Mouse (Mus musculus): ENCODE measurements around the gene Serpinb11. TPM values are rescaled to one million over a fixed set of nuclear protein-coding genes. Genes with fewer than 3 reads are reported as not detected.
A peak's percentile ranks its signal among the peaks of the same experiment; 100 is the strongest.

Gene Serpinb11
- total RNA-seq (2014; rRNA removed; ENCODE audit: low replicate concordance) (not detected in 2 replicates), polyA plus RNA-seq (2015; fragmentation: Nextera tagmentation; extraction: Ambion mirVana) (not detected in 2 replicates)

DNA sequence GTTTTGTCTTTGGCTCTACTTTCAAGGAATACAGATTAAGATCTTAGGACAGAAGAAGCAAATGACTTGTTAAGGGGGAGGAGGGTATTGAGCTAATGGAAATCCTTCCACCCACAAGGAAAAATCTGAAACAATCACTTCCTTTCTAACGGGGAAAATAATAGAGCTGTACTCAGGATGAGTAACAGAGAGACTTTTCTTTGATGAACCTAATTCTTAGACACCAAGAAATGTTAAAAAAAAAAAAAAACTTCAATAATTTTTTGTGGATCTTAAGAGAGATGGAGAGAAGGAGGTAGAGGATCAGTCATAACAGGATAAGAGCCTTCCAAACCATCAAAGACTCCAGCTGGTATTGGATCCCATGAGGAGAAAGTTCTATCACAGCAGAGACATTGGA is at the start of gene Serpinb11:
Gene Serpinb11, plus strand, starts transcription at position 301 of the 400 bp plus-strand sequence.
- no peak for ATAC-seq (ENCODE audit: insufficient read depth, low read depth)
- 33% methylated on average over 1 of the region's 1 CpGs for WGBS
- DNase-seq (ENCODE audit: low spot score), result no peak

DNA sequence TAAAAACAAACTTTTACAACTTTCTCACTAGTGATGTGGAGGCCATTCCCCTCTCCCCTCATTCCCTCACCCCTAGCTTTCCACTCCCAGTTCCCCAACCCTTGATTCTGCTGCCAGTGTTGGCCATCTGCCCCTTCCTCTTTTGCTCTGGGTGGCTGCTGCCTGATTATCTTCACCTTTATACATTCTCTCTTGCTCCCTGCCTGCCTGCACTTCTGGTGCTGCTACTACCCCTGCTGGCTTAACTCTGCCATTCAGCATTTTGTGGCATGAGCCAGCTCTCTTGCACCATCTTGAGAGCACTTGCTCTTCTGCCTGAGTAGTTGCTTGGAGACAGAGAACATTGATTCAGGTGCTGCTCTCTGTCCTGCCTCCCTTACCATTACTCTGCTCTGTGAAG is 15.0 kb upstream of the Serpinb11 start:
- Histone ChIP-seq H3K9me3 (replicated peaks; ENCODE audit: control insufficient read depth, low read length) (no peaks in the 10 kb centered on the region), H3K4me3 (ENCODE audit: low read depth, low read length) (no peak overlapping the region), H3K4me2 (ENCODE audit: low read depth, low read length) (no peak overlapping the region), H3K4me1 (ENCODE audit: control insufficient read depth, insufficient read depth) (no peaks in the 10 kb centered on the region), H3K27ac (ENCODE audit: low read depth) (no peak overlapping the region), H3K36me3 (replicated peaks; ENCODE audit: control insufficient read depth, insufficient read depth, low read length) (no peaks in the 10 kb centered on the region), H3K9ac (replicated peaks; ENCODE audit: low read depth, low read length) (no peak overlapping the region), H3K27me3 (ENCODE audit: control insufficient read depth, insufficient read depth, low read length) (no peaks in the 10 kb centered on the region)
- DNase-seq (ENCODE audit: low spot score) (no peak), ATAC-seq (ENCODE audit: insufficient read depth, low read depth) (no peak)
- TF ChIP-seq CTCF (IDR thresholded peaks at IDR 0.05; ENCODE audit: low read depth) (no peak), EP300 (IDR thresholded peaks at IDR 0.05; ENCODE audit: low read depth) (no peak)

More for the DNA sequence above, at the start of gene Serpinb11:
- Histone ChIP-seq H3K4me1 (ENCODE audit: control insufficient read depth, insufficient read depth) (no peaks in the 10 kb centered on the region), H3K4me2 (ENCODE audit: low read depth, low read length) (no peak within 1 kb of the TSS), H3K4me3 (ENCODE audit: low read depth, low read length) (no peak within 1 kb of the TSS), H3K27me3 (ENCODE audit: control insufficient read depth, insufficient read depth, low read length) (no peaks in the 10 kb centered on the region), H3K9ac (replicated peaks; ENCODE audit: low read depth, low read length) (no peak within 1 kb of the TSS), H3K36me3 (replicated peaks; ENCODE audit: control insufficient read depth, insufficient read depth, low read length) (no peaks in the 10 kb centered on the region), H3K27ac (ENCODE audit: low read depth) (no peak within 1 kb of the TSS), H3K9me3 (replicated peaks; ENCODE audit: control insufficient read depth, low read length) (no peaks in the 10 kb centered on the region)
- TF ChIP-seq EP300 (IDR thresholded peaks at IDR 0.05; ENCODE audit: low read depth) (no peak), CTCF (IDR thresholded peaks at IDR 0.05; ENCODE audit: low read depth) (no peak)

DNA sequence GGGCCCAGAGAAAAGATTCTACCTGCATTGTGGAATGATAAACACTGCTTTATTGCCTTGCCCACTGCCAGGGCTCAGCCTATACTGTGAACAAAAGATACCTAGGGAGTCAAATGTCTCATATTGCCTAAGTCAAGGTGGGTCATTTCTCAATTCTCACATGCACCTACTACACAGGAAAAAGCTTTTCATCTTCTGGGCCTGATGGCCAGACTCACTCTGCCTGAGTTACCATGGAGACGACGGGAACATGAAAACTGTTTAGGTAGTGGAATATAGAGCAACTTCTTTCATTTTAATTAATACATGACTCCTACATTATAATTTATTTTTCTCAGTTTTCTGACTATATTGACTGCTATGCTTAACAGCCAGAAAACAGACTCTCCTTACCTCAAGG is 14.2 kb upstream of the Serpinb11 start:
- no peaks in the 10 kb centered on the region for H3K4me1 ChIP-seq (ENCODE audit: control insufficient read depth, insufficient read depth)
- no peaks in the 10 kb centered on the region for H3K36me3 ChIP-seq (replicated peaks; ENCODE audit: control insufficient read depth, insufficient read depth, low read length)
- H3K9me3 ChIP-seq (replicated peaks; ENCODE audit: control insufficient read depth, low read length), result no peaks in the 10 kb centered on the region
- no peaks in the 10 kb centered on the region for H3K27me3 ChIP-seq (ENCODE audit: control insufficient read depth, insufficient read depth, low read length)
- H3K4me3 ChIP-seq (ENCODE audit: low read depth, low read length), result no peak overlapping the region
- H3K27ac ChIP-seq (ENCODE audit: low read depth), result no peak overlapping the region
- DNase-seq (ENCODE audit: low spot score), result no peak
- 78% methylated on average over 2 of the region's 2 CpGs for WGBS
- no peak overlapping the region for H3K9ac ChIP-seq (replicated peaks; ENCODE audit: low read depth, low read length)
- TF ChIP-seq EP300 (IDR thresholded peaks at IDR 0.05; ENCODE audit: low read depth), result no peak
- no peak for TF ChIP-seq CTCF (IDR thresholded peaks at IDR 0.05; ENCODE audit: low read depth)
- H3K4me2 ChIP-seq (ENCODE audit: low read depth, low read length), result no peak overlapping the region
- no peak for ATAC-seq (ENCODE audit: insufficient read depth, low read depth)

DNA sequence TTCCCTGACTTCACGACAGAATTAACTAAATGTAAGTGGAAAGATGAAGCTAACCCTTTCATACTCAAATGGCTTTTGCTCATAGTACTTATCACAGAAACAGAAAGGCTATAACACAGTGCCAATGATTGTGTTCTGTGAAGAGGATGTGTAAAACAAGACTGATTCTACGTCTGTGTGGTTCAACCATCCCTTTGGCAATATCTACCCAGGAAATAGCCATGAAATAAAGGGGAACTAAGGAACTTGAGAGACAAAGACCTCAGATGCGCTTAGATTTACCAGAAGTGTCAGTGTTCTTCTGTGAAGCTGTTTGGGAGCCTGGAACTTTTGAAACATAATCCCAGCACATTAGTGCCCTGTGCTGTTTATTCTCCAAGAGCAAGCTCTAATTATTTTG is 10.6 kb upstream of the Serpinb11 start:
- Histone ChIP-seq H3K4me2 (ENCODE audit: low read depth, low read length) (no peak overlapping the region), H3K36me3 (replicated peaks; ENCODE audit: control insufficient read depth, insufficient read depth, low read length) (no peaks in the 10 kb centered on the region), H3K9ac (replicated peaks; ENCODE audit: low read depth, low read length) (no peak overlapping the region), H3K27me3 (ENCODE audit: control insufficient read depth, insufficient read depth, low read length) (no peaks in the 10 kb centered on the region), H3K4me3 (ENCODE audit: low read depth, low read length) (no peak overlapping the region), H3K27ac (ENCODE audit: low read depth) (no peak overlapping the region), H3K9me3 (replicated peaks; ENCODE audit: control insufficient read depth, low read length) (no peaks in the 10 kb centered on the region), H3K4me1 (ENCODE audit: control insufficient read depth, insufficient read depth) (no peaks in the 10 kb centered on the region)
- no peak for TF ChIP-seq EP300 (IDR thresholded peaks at IDR 0.05; ENCODE audit: low read depth)
- no peak for TF ChIP-seq CTCF (IDR thresholded peaks at IDR 0.05; ENCODE audit: low read depth)
- DNase-seq (ENCODE audit: low spot score) (no peak), ATAC-seq (ENCODE audit: insufficient read depth, low read depth) (no peak)
- 54% methylated on average over 3 of the region's 3 CpGs for WGBS

DNA sequence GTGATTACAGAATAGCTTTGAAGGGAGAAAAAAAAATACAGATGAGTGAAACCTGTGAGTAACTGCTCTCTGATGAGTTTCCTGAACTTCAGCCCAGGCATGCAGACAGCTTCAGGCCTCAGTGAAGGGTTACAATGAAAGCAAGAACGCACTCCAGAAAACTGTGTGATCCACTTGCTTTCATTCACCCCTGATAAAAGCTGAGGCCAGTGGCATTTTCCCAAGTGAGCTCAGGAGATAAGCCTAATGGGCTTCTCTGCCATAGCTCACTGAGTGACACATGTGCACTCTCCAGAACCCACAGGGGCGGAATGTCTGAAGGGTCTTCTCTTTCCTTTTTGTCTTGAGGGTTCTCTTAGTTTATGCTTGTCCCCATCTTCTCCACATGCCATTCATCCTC is 9.9 kb upstream of the Serpinb11 start:
- ATAC-seq (ENCODE audit: insufficient read depth, low read depth), result no peak
- 34% methylated on average over 2 of the region's 2 CpGs for WGBS
- Histone ChIP-seq H3K9ac (replicated peaks; ENCODE audit: low read depth, low read length) (no peak overlapping the region), H3K27me3 (ENCODE audit: control insufficient read depth, insufficient read depth, low read length) (no peaks in the 10 kb centered on the region), H3K4me2 (ENCODE audit: low read depth, low read length) (no peak overlapping the region), H3K4me3 (ENCODE audit: low read depth, low read length) (no peak overlapping the region), H3K27ac (ENCODE audit: low read depth) (no peak overlapping the region), H3K4me1 (ENCODE audit: control insufficient read depth, insufficient read depth) (no peaks in the 10 kb centered on the region), H3K36me3 (replicated peaks; ENCODE audit: control insufficient read depth, insufficient read depth, low read length) (no peaks in the 10 kb centered on the region), H3K9me3 (replicated peaks; ENCODE audit: control insufficient read depth, low read length) (no peaks in the 10 kb centered on the region)
- no peak for DNase-seq (ENCODE audit: low spot score)
- TF ChIP-seq CTCF (IDR thresholded peaks at IDR 0.05; ENCODE audit: low read depth), result no peak
- TF ChIP-seq EP300 (IDR thresholded peaks at IDR 0.05; ENCODE audit: low read depth), result no peak

DNA sequence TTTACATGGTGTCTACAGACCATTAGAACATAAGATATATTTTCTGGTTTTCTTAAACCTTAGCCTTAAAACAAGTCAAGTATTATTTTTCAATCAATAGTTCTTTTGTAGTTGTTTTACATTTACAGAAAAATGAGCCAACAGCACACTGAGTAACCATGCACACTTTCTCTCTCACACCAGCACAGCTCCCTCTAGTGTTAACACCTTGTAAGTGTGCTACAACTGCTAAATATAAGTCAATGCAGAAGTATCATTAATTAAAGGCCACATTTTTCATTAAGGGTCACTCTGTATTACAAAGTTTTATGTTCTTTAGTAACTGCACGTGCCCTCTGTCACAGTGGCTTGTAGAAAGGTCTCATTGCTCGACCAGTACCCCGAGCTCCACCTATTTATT is 8.0 kb upstream of the Serpinb11 start:
- H3K4me3 ChIP-seq (ENCODE audit: low read depth, low read length), result no peak overlapping the region
- H3K27ac ChIP-seq (ENCODE audit: low read depth), result no peak overlapping the region
- no peak overlapping the region for H3K4me2 ChIP-seq (ENCODE audit: low read depth, low read length)
- ATAC-seq (ENCODE audit: insufficient read depth, low read depth) (no peak), DNase-seq (ENCODE audit: low spot score) (no peak)
- 29% methylated on average over 3 of the region's 3 CpGs for WGBS
- no peaks in the 10 kb centered on the region for H3K27me3 ChIP-seq (ENCODE audit: control insufficient read depth, insufficient read depth, low read length)
- H3K36me3 ChIP-seq (replicated peaks; ENCODE audit: control insufficient read depth, insufficient read depth, low read length), result no peaks in the 10 kb centered on the region
- no peaks in the 10 kb centered on the region for H3K9me3 ChIP-seq (replicated peaks; ENCODE audit: control insufficient read depth, low read length)
- TF ChIP-seq EP300 (IDR thresholded peaks at IDR 0.05; ENCODE audit: low read depth), result no peak
- TF ChIP-seq CTCF (IDR thresholded peaks at IDR 0.05; ENCODE audit: low read depth), result peak; percentile 18; the same call in 1 of the 2 replicates
- no peaks in the 10 kb centered on the region for H3K4me1 ChIP-seq (ENCODE audit: control insufficient read depth, insufficient read depth)
- no peak overlapping the region for H3K9ac ChIP-seq (replicated peaks; ENCODE audit: low read depth, low read length)

Measured in heart, postnatal 0 days (tissue).